Mouse (Mus musculus) lung, adult 2 months (tissue): ENCODE results near the gene Ttn.

Experiments used
- CTCF ChIP-seq: fragments of 200-500 bp; IDR thresholded peaks from 2 replicates; pipeline ENCODE4 v1.5.1; 2011; ENCODE audit warnings: mild to moderate bottlenecking, low read length, control low read depth; ENCODE audit not compliant: insufficient read depth
- POLR2A ChIP-seq: fragments of 200-500 bp; IDR thresholded peaks from 2 replicates; pipeline ENCODE4 v1.6.1; 2011; ENCODE audit warnings: low read depth, mild to moderate bottlenecking, control low read depth, low read length, borderline replicate concordance; ENCODE audit errors: extremely low read depth

DNA sequence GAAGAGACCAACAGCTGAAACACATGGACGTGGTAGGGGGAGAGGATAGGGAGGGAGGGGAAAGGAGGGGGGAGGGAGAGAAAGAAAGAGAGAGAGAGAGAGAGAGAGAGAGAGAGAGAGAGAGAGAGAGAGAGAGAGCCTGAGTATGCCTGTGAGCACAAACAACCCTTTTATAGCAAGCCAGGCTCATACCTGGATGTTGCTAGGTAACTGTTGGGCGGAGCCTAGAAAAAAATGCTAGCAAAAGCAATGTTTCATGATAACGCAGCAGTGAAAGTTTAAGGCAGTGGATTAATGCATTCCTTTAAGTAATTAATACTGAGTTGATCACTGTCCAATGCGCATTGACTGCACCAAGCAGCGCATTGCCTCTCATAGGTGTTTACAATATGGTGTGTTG is 327.7 kb downstream of the Ttn start:
- TF ChIP-seq CTCF (no peak), POLR2A (no peak)
